Mouse (Mus musculus) hindbrain, embryonic 14.5 days (tissue): Measurements from ENCODE around the gene Abracl. TPM values are rescaled to one million over a fixed set of nuclear protein-coding genes. Genes with fewer than 3 reads are reported as not detected.
A peak's percentile ranks its signal among the peaks of the same experiment; 100 is the strongest.

Source experiments
- ATAC-seq: fragments of 200-750 bp; cut with Nextera tagmentation; 2 replicates; pipeline ENCODE4 v1.8.0; 2017; ENCODE audit warnings: moderate number of reproducible peaks, mild to moderate bottlenecking, moderate TSS enrichment, moderate library complexity; ENCODE audit not compliant: low FRiP score
- DNase-seq: peaks from one replicate; pipeline ENCODE4 v3.0.0-alpha.2; 2015; ENCODE audit warnings: low spot score
- H3K27ac ChIP-seq: fragments of 300-500 bp; sonication (generic); 2 replicates; pipeline ENCODE4 v1.5.1; 2014; ENCODE audit warnings: mild to moderate bottlenecking, moderate library complexity
- H3K27me3 ChIP-seq: fragments of 300-500 bp; sonication (generic); 2 replicates; pipeline ENCODE4 v1.6.1; 2014; ENCODE audit warnings: mild to moderate bottlenecking, low read length, mixed read lengths; ENCODE audit not compliant: control insufficient read depth, insufficient read depth
- H3K36me3 ChIP-seq: fragments of 300-500 bp; sonication (generic); replicated peaks from 2 replicates; pipeline ENCODE4 v1.6.1; 2014; ENCODE audit not compliant: control insufficient read depth, insufficient read depth
- H3K4me1 ChIP-seq: fragments of 300-500 bp; sonication (generic); replicated peaks from 2 replicates; pipeline ENCODE4 v1.6.1; 2014; ENCODE audit warnings: antibody characterized with exemption, low read length, mixed read lengths; ENCODE audit not compliant: control insufficient read depth, insufficient read depth
- H3K4me2 ChIP-seq: fragments of 300-500 bp; sonication (generic); replicated peaks from 2 replicates; pipeline ENCODE4 v1.6.1; 2014; ENCODE audit warnings: mild to moderate bottlenecking, moderate library complexity
- H3K4me3 ChIP-seq: fragments of 300-500 bp; sonication (generic); replicated peaks from 2 replicates; pipeline ENCODE4 v1.5.1; 2014; ENCODE audit warnings: mild to moderate bottlenecking, low read length
- H3K9ac ChIP-seq: fragments of 300-500 bp; sonication (generic); 2 replicates; pipeline ENCODE4 v1.6.1; 2014
- H3K9me3 ChIP-seq: fragments of 300-500 bp; sonication (generic); 2 replicates; pipeline ENCODE4 v1.6.1; 2016; ENCODE audit warnings: low read length; ENCODE audit not compliant: control insufficient read depth
- WGBS: fragments of 180-500 bp; shearing (Covaris S2); extraction: QIAGEN DNeasy Blood & Tissue Kit; methylation state at CpG from one replicate; pipeline ENCODE4 v1.1.7; 2014; 5-methylcytosine and 5-hydroxymethylcytosine counted together
- polyA plus RNA-seq: library from polyadenylated mRNA; unstranded; fragments of >200 nt; fragmentation: Nextera tagmentation; extraction: Ambion mirVana; gene quantifications from 2 replicates; pipeline ENCODE4 v1.2.1, GENCODE M21; 2014

The Abracl gene
- 50.7 and 70.4 TPM in 2 replicates for polyA plus RNA-seq

DNA sequence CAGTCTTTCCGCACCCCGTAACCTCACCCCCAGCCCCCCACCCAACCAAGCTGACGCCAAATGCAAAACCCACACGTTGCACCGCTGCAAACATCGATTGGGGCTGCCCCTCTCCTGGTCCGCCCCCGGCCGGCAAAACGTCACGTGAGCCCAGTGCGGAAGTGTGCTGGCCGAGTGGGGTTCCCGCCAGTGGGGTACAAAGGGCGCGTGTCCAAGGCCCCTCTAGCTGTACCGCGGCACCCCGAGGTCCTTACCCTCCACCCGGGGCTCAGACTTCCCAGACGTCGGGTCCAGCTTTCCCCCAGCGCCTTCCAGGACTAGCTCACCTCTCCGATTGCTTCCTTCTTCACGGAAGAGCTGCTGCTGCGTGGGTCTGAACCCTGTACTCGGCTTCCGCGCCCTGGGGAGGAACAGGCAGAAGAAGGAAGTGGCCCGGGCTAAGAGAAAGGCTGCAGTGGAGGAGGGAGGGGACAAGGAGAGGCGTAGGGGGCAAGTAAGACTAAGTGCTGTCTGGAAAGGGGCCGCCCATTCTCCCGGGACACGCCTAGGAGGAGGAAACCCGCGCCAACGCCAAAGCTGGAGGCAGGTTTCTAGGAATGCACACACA is at the start of gene Abracl:
Gene Abracl (minus strand): TSS at position 548 of the 607 bp plus-strand sequence.
- Histone ChIP-seq H3K4me3 (peak within 1 kb of the TSS; percentile 70), H3K27ac (peak within 1 kb of the TSS; percentile 92), H3K27me3 (no peaks in the 10 kb centered on the region), H3K36me3 (peaks cover 7% of the 10 kb centered on the region), H3K9ac (peak within 1 kb of the TSS; percentile 94), H3K9me3 (no peaks in the 10 kb centered on the region), H3K4me2 (peak within 1 kb of the TSS; percentile 62), H3K4me1 (0 out of 2 replicates have a peak, but pooled peaks cover 6% of the 10 kb centered on the region)
- DNase-seq (peak; percentile 67), ATAC-seq (peak; percentile 95)
- 0% methylated on average over 37 of the region's 37 CpGs for WGBS

DNA sequence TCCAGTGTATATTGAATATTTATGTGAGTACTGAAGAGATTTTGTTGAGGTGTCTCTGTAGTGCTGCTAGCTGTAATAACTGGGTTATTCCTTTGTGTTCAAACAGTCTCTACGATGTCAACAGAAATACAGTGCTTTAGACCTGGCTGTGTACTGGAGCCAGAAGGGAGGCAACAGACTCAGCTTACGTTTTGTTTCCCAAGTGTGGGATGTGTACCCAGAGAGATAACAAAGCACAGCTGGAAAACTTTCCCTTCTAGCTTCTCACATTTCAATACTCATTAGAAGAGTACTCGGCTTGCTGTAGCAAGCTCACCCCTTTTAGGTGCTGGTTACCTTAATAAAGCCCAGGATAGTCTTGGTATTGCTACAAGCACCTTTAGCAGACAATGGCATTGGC is 49.8 kb upstream of the Abracl start:
- Histone ChIP-seq H3K9ac (no peak overlapping the region), H3K27ac (no peak overlapping the region), H3K27me3 (no peaks in the 10 kb centered on the region), H3K4me3 (no peak overlapping the region), H3K36me3 (no peaks in the 10 kb centered on the region), H3K4me1 (peaks cover 7% of the 10 kb centered on the region; the same call in 1 of the 2 replicates), H3K4me2 (no peak overlapping the region), H3K9me3 (no peaks in the 10 kb centered on the region)
- 80% methylated on average over 3 of the region's 3 CpGs for WGBS
- no peak for ATAC-seq
- no peak for DNase-seq

DNA sequence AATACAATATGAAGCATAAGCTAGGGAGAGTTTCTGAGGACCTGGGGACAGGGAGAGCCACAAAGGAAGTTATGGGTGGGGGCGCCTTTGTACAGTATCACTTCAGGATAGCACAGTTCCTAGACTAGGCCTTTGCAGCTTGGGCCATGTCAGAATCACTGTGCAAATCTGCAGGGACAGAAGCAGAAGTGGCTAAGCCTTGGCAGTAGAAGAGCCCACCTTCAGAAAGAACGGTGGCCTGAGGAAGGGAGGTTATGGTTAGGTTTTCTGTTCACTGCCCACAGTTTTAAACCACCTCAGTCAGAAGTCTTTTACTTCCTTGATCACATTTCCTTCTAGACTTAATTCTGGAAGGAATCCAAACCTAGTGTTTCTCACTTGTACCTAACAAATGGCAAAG is 47.5 kb upstream of the Abracl start:
- 87% methylated on average over 2 of the region's 2 CpGs for WGBS
- ATAC-seq, result no peak
- Histone ChIP-seq H3K9ac (no peak overlapping the region), H3K27me3 (no peaks in the 10 kb centered on the region), H3K9me3 (no peaks in the 10 kb centered on the region), H3K4me2 (no peak overlapping the region), H3K4me1 (peaks cover 19% of the 10 kb centered on the region; the same call in 1 of the 2 replicates), H3K4me3 (no peak overlapping the region), H3K27ac (peak overlapping the region; percentile 70), H3K36me3 (no peaks in the 10 kb centered on the region)
- DNase-seq, result no peak

DNA sequence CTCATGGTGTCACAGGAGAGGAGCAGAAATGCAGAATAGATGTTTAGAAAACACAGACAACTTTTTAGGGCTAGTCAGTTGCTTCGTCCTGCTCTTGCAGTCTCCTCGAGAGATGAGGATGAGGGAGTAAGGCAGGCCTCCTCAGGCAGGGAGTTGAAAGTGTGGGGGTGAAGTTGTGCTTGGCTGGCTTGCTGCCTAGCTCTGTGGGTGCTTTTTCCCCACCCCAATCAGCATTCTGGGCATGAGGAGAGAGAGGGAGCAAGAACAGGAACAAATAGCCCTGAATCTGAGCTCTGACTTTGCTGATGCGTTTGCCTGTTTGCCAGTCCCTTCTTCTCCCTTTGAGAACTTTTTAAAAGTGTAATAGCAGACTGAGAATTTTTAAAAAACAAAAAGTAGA is 47.1 kb upstream of the Abracl start:
- H3K9ac ChIP-seq, result no peak overlapping the region
- 0 out of 2 replicates have a peak overlapping the region, but pooled peaks have one; percentile 70 for H3K27ac ChIP-seq
- no peak overlapping the region for H3K4me3 ChIP-seq
- peaks cover 19% of the 10 kb centered on the region; the same call in 1 of the 2 replicates for H3K4me1 ChIP-seq
- WGBS, result 67% methylated on average over 3 of the region's 3 CpGs
- no peaks in the 10 kb centered on the region for H3K27me3 ChIP-seq
- ATAC-seq (peak; percentile 39; the same call in 1 of the 2 replicates), DNase-seq (no peak)
- H3K4me2 ChIP-seq, result no peak overlapping the region
- no peaks in the 10 kb centered on the region for H3K9me3 ChIP-seq
- H3K36me3 ChIP-seq, result no peaks in the 10 kb centered on the region

DNA sequence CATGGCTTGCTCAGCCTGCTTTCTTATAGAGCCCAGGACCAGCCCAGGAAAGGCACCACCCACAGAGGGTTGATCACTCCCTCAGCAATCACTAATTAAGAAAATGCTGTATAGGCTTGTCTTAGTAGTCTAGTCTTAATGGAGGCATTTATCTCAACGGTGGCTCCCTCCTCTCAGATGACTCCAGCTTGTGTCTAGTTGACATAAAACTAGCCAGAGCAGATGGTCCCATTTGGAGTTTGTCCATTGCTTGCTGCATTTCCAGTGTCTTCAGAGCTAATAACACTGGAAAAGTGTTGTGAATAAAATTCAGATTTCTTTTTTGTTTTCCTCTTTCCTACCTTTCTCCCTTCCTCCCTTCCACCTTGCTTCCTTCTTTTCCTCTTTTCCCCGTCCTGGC is 46.5 kb upstream of the Abracl start:
- peaks cover 19% of the 10 kb centered on the region; the same call in 1 of the 2 replicates for H3K4me1 ChIP-seq
- DNase-seq (no peak), ATAC-seq (no peak)
- no peak overlapping the region for H3K4me3 ChIP-seq
- H3K36me3 ChIP-seq, result no peaks in the 10 kb centered on the region
- 80% methylated on average over 2 of the region's 2 CpGs for WGBS
- no peak overlapping the region for H3K27ac ChIP-seq
- H3K9ac ChIP-seq, result no peak overlapping the region
- H3K27me3 ChIP-seq, result no peaks in the 10 kb centered on the region
- H3K4me2 ChIP-seq, result no peak overlapping the region
- H3K9me3 ChIP-seq, result no peaks in the 10 kb centered on the region

DNA sequence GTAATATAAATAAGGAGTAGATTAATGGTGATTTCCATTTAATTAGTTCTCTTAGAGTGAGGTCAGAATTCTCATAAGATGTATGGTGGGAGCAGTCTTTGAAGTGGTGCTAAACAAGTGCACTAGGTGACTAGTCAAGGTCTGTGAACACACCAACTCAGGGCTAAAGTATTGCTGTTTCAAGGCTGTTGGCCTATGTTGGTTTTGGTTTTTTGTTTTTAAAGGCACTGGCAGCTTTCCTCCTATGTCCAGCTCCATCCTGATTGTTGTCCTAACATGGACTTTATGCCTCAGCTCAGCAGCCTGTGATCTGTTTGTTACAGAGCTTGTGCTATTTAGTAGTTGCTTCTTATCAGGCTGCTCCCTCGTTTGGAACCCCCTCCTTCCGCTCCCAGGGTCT is 45.8 kb upstream of the Abracl start:
- Histone ChIP-seq H3K9me3 (no peaks in the 10 kb centered on the region), H3K9ac (no peak overlapping the region), H3K4me3 (no peak overlapping the region), H3K4me2 (no peak overlapping the region), H3K4me1 (peaks cover 19% of the 10 kb centered on the region; the same call in 1 of the 2 replicates), H3K36me3 (no peaks in the 10 kb centered on the region), H3K27me3 (no peaks in the 10 kb centered on the region), H3K27ac (no peak overlapping the region)
- DNase-seq (no peak), ATAC-seq (no peak)
- 87% methylated on average over 2 of the region's 2 CpGs for WGBS

DNA sequence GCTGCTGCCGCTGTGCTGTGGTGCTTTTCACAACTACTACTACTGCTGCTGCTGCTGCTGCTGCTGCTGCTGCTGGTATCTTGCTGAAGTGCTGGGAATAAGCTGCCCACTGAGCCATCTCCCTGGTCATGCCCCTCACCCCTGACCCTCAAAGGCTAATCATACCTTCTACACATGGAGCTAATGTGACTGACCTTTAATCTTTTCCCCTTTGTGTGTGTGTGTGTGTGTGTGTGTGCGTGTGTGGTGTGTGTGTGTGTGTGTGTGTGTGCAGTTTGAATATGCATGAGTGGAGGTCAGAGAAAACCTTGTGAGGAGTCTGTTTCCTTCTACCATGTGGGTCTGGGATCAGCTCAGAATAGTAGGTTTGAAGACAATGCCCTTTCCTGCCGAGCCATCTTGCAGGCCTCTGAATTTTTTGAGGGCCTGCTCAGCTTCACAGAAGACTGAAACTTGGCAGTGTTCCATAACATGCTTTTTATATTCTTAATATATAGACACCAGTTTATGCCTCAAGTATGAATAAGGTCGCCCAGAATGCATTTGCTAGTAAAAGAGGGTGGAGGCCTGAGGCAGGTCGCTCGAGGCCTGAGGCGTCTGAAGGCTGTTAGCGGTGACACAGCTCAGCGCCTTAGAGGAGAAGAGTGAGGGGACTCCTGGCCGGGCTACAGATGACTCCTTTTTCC is 44.8 kb upstream of the Abracl start:
- Histone ChIP-seq H3K9me3 (no peaks in the 10 kb centered on the region), H3K36me3 (no peaks in the 10 kb centered on the region), H3K27ac (no peak overlapping the region), H3K4me2 (no peak overlapping the region), H3K9ac (no peak overlapping the region), H3K27me3 (no peaks in the 10 kb centered on the region), H3K4me3 (no peak overlapping the region), H3K4me1 (peaks cover 19% of the 10 kb centered on the region; the same call in 1 of the 2 replicates)
- 61% methylated on average over 10 of the region's 10 CpGs for WGBS
- ATAC-seq (peak; percentile 33; the same call in 1 of the 2 replicates), DNase-seq (no peak)

DNA sequence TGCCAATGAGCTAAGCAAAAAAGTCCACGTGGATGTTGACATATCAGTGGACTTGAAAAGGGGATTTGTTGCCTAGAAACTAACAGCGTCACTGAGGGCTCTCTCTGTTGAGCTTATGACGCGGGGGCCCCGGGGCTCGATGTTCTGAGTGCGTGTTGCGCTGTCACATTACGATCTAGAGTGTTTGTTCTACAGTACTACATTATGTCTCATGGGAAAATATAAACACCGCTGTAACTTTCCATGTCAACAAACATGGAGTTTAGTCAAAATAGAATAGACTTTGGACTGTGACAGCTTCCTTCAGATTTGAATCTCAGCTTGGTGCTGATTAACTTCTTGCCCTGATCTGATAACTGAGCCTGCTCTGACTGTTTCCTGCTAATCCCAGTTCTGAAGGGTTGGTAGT is 42.9 kb upstream of the Abracl start:
- Histone ChIP-seq H3K36me3 (no peaks in the 10 kb centered on the region), H3K27me3 (no peaks in the 10 kb centered on the region), H3K9me3 (no peaks in the 10 kb centered on the region), H3K9ac (no peak overlapping the region), H3K4me1 (peaks cover 17% of the 10 kb centered on the region; the same call in 1 of the 2 replicates), H3K4me3 (no peak overlapping the region), H3K27ac (no peak overlapping the region), H3K4me2 (no peak overlapping the region)
- DNase-seq (no peak), ATAC-seq (no peak)
- 85% methylated on average over 10 of the region's 10 CpGs for WGBS

DNA sequence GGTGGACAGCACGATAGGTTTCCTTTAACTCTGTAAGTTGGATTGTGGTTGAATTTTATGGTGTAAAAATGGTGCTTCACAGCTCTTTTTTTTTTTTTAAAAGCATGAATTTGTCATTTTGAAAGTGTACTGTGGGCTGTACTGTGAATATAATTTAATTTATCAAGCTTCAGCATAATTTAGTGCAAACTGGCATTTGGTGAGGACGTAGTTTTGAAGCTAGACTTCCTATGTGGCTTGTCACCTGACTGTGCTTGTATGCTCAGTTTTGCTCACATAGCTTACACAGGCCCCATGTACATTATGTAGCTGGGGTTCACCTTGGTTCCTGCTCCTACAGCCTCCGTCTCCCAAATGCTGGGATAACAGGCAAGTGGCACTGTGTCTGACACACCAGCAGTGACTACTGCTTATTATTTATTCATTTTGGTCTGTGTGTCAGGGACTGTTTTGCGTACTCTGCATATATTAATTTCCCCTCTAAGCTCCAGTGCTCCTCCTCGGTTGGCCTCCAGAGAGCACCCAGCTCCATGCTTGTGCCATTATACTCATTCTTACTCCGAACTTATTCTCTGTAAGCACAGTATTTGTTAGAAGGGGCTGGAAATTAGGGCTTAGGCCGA is 41.6 kb upstream of the Abracl start:
- DNase-seq (no peak), ATAC-seq (no peak)
- H3K27me3 ChIP-seq, result no peaks in the 10 kb centered on the region
- H3K9ac ChIP-seq, result no peak overlapping the region
- H3K4me1 ChIP-seq, result peaks cover 12% of the 10 kb centered on the region; the same call in 1 of the 2 replicates
- no peak overlapping the region for H3K4me3 ChIP-seq
- no peak overlapping the region for H3K4me2 ChIP-seq
- H3K27ac ChIP-seq, result no peak overlapping the region
- H3K36me3 ChIP-seq, result no peaks in the 10 kb centered on the region
- no peaks in the 10 kb centered on the region for H3K9me3 ChIP-seq
- WGBS, result 73% methylated on average over 7 of the region's 7 CpGs
